Mouse (Mus musculus) neural tube, embryonic 14.5 days (tissue): ENCODE data around the gene Gls2. TPM values are rescaled to one million over a fixed set of nuclear protein-coding genes. Genes with fewer than 3 reads are reported as not detected.
A peak's percentile ranks its signal among the peaks of the same experiment; 100 is the strongest.
"Not testable (repeated sequence)": the region's sequence is repeated elsewhere in the genome, so short reads cannot be mapped to it uniquely, and the experiment has no call there.

Experiments used
- ATAC-seq: fragments of 200-750 bp; cut with Nextera tagmentation; 2 replicates; pipeline ENCODE4 v1.8.0; 2017; ENCODE audit warnings: low read depth, mild to moderate bottlenecking, moderate TSS enrichment, moderate library complexity
- H3K27ac ChIP-seq: fragments of 300-500 bp; sonication (generic); 2 replicates; pipeline ENCODE4 v1.5.1; 2014; ENCODE audit warnings: low read depth, mild to moderate bottlenecking, control low read depth, low read length, moderate library complexity, mixed read lengths
- H3K27me3 ChIP-seq: fragments of 300-500 bp; sonication (generic); 2 replicates; pipeline ENCODE4 v1.6.1; 2014; ENCODE audit warnings: low read length; ENCODE audit not compliant: control insufficient read depth, insufficient read depth
- H3K36me3 ChIP-seq: fragments of 300-500 bp; sonication (generic); 2 replicates; pipeline ENCODE4 v1.6.1; 2014; ENCODE audit warnings: low read length, mixed read lengths; ENCODE audit not compliant: control insufficient read depth, insufficient read depth
- H3K4me1 ChIP-seq: fragments of 300-500 bp; sonication (generic); 2 replicates; pipeline ENCODE4 v1.6.1; 2014; ENCODE audit warnings: low read length; ENCODE audit not compliant: control insufficient read depth, insufficient read depth
- H3K4me2 ChIP-seq: fragments of 300-500 bp; sonication (generic); 2 replicates; pipeline ENCODE4 v1.6.1; 2014; ENCODE audit warnings: mild to moderate bottlenecking, low read depth, low read length, control low read depth
- H3K4me3 ChIP-seq: fragments of 300-500 bp; sonication (generic); 2 replicates; pipeline ENCODE4 v1.5.1; 2014; ENCODE audit warnings: low read depth, low read length, control low read depth, mixed read lengths
- H3K9ac ChIP-seq: fragments of 300-500 bp; sonication (generic); replicated peaks from 2 replicates; pipeline ENCODE4 v1.6.1; 2014; ENCODE audit warnings: low read depth, mild to moderate bottlenecking, control low read depth, low read length, mixed read lengths
- H3K9me3 ChIP-seq: fragments of 300-500 bp; sonication (generic); 2 replicates; pipeline ENCODE4 v1.6.1; 2016; ENCODE audit warnings: low read length; ENCODE audit not compliant: control insufficient read depth
- WGBS: fragments of 180-500 bp; shearing (Covaris S2); extraction: QIAGEN DNeasy Blood & Tissue Kit; methylation state at CpG from one replicate; pipeline ENCODE4 v1.1.7; 2014; 5-methylcytosine and 5-hydroxymethylcytosine counted together
- polyA plus RNA-seq: library from polyadenylated mRNA; unstranded; fragments of >200 nt; fragmentation: Nextera tagmentation; extraction: Ambion mirVana; gene quantifications from 2 replicates; pipeline ENCODE4 v1.2.1, GENCODE M21; 2014

Gls2 gene
- polyA plus RNA-seq, 1 experiment from 2014 or later, result 2.8 TPM

GRCm38 (mm10) chr10:128188242-128188877 is 5.9 kb upstream of the Gls2 start:
- WGBS, result 36% methylated on average over 2 of the region's 2 CpGs
- no peak for ATAC-seq
- Histone ChIP-seq H3K27me3 (no peaks in the 10 kb centered on the region), H3K4me1 (no peaks in the 10 kb centered on the region), H3K27ac (no peak overlapping the region), H3K9me3 (no peaks in the 10 kb centered on the region), H3K4me3 (no peak overlapping the region), H3K36me3 (no peaks in the 10 kb centered on the region), H3K9ac (no peak overlapping the region), H3K4me2 (no peak overlapping the region)

GRCm38 (mm10) chr10:128191472-128191871 is 2.8 kb upstream of the Gls2 start:
- H3K9ac ChIP-seq, result no peak overlapping the region
- no peaks in the 10 kb centered on the region for H3K36me3 ChIP-seq
- ATAC-seq, result no peak
- H3K4me1 ChIP-seq, result 0 out of 2 replicates have a peak, but pooled peaks cover 4% of the 10 kb centered on the region
- peaks cover 12% of the 10 kb centered on the region for H3K27me3 ChIP-seq
- H3K4me2 ChIP-seq, result no peak overlapping the region
- H3K4me3 ChIP-seq, result no peak overlapping the region
- no peaks in the 10 kb centered on the region for H3K9me3 ChIP-seq
- no peak overlapping the region for H3K27ac ChIP-seq
- 88% methylated on average over 2 of the region's 2 CpGs for WGBS

DNA sequence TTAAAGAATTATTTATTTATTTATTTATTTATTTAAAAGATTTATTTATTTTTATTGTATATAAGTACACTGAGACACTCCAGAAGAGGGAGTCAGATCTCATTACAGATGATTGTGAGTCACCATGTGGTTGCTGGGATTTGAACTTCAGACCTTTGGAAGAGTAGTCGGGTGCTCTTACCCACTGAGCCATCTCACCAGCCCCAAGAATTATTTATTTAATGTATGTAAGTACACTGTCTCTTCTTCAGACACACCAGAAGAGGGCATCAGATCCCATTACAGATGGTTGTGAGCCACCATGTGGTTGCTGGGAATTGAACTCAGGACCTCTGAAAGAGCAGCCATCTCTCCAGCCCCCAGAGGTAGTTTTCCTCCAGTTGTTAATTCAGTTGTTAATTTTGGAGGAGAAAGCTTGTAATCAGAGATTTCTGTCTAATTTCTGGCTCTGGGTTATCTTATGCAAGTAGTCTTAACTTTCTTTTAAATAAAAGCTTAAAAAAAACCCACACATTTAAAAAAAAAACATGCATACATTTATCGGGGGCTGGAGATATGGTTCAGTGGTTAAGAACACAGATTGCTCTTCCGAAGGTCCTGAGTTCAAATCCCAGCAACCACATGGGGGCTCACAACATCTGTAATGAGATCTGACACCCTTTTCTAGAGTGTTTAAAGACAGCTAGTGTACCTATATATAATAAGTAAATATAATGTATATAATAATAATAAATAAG is 2.1 kb upstream of the Gls2 start:
- ATAC-seq, H3K4me1 ChIP-seq, H3K4me2 ChIP-seq, H3K9me3 ChIP-seq, H3K27ac ChIP-seq, H3K9ac ChIP-seq, H3K36me3 ChIP-seq, H3K4me3 ChIP-seq: not testable (repeated sequence)
- 93% methylated on average over 3 of the region's 3 CpGs for WGBS
- peaks cover 12% of the 10 kb centered on the region for H3K27me3 ChIP-seq

GRCm38 (mm10) chr10:128193113-128193512 is 1.1 kb upstream of the Gls2 start:
- no peaks in the 10 kb centered on the region for H3K9me3 ChIP-seq
- no peak overlapping the region for H3K9ac ChIP-seq
- no peak for ATAC-seq
- 95% methylated on average over 6 of the region's 6 CpGs for WGBS
- H3K4me3 ChIP-seq, result no peak overlapping the region
- no peaks in the 10 kb centered on the region for H3K36me3 ChIP-seq
- no peak overlapping the region for H3K4me2 ChIP-seq
- H3K27ac ChIP-seq, result no peak overlapping the region
- H3K4me1 ChIP-seq, result 0 out of 2 replicates have a peak, but pooled peaks cover 4% of the 10 kb centered on the region
- peaks cover 12% of the 10 kb centered on the region for H3K27me3 ChIP-seq

DNA sequence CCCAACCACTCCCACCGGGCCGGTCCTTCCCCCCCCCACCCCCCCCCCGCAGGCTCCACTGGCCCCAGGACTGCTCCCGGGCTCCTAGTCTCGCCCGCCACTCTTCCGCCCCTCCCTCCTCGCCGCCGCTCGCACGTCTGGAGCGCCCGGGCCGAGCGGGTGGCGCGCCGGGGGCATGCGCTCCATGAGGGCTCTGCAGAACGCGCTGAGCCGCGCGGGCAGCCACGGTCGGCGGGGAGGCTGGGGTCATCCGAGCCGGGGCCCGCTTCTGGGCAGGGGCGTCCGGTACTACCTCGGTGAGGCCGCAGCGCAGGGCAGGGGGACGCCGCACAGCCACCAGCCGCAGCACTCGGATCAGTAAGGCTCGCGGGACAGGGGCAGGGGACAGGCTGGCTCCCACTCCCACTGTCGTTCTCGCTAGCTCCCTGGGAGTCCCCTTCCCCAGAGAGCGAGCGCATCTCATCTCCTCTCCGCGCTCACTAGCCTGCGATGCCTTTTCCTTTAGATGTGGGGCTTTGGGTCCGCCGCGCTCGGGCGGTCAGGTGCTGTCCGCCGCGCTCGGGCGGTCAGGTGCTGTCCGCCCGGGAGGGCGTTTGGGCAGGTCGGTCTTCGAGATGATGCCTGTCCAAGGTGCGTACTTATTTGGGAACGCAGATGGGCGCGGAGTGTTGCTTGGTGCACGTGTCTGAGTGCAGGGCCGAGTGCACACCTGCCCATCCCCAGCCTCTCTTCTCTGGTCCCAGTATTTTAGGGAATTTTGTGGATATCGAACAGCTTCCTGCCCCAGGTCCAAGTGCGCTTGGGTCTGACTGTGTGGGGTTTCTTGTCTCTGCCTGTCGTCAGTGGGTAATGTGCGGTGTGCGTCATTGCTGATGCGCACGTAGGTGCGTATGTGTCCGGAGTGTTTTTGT is 549 bp downstream of the Gls2 start:
- under 1% methylated on average over 71 of the region's 79 CpGs for WGBS

GRCm38 (mm10) chr10:128201856-128202255 is 7.6 kb downstream of the Gls2 start:
- no peaks in the 10 kb centered on the region for H3K9me3 ChIP-seq
- 80% methylated on average over 6 of the region's 6 CpGs for WGBS

More for the DNA sequence above, 549 bp downstream of the Gls2 start:
- Histone ChIP-seq H3K4me1 (0 out of 2 replicates have a peak, but pooled peaks cover 4% of the 10 kb centered on the region), H3K27ac (peak overlapping the region; percentile 28; the same call in 1 of the 2 replicates), H3K9me3 (no peaks in the 10 kb centered on the region), H3K4me3 (peak overlapping the region; percentile 67), H3K9ac (peak overlapping the region; percentile 76), H3K4me2 (peak overlapping the region; percentile 96), H3K36me3 (no peaks in the 10 kb centered on the region), H3K27me3 (peaks cover 12% of the 10 kb centered on the region)
- ATAC-seq, result peak; percentile 93

GRCm38 (mm10) chr10:128204941-128205340 is 10.7 kb downstream of the Gls2 start:
- Histone ChIP-seq H3K9me3 (no peaks in the 10 kb centered on the region), H3K9ac (no peak overlapping the region), H3K27me3 (no peaks in the 10 kb centered on the region), H3K4me3 (no peak overlapping the region), H3K4me1 (no peaks in the 10 kb centered on the region), H3K4me2 (no peak overlapping the region), H3K36me3 (no peaks in the 10 kb centered on the region), H3K27ac (no peak overlapping the region)
- 92% methylated on average over 15 of the region's 15 CpGs for WGBS
- ATAC-seq, result no peak

More at GRCm38 (mm10) chr10:128201856-128202255, 7.6 kb downstream of the Gls2 start:
- no peak for ATAC-seq
- Histone ChIP-seq H3K4me1 (no peaks in the 10 kb centered on the region), H3K4me3 (no peak overlapping the region), H3K36me3 (no peaks in the 10 kb centered on the region), H3K9ac (no peak overlapping the region), H3K27me3 (no peaks in the 10 kb centered on the region), H3K4me2 (no peak overlapping the region), H3K27ac (no peak overlapping the region)

DNA sequence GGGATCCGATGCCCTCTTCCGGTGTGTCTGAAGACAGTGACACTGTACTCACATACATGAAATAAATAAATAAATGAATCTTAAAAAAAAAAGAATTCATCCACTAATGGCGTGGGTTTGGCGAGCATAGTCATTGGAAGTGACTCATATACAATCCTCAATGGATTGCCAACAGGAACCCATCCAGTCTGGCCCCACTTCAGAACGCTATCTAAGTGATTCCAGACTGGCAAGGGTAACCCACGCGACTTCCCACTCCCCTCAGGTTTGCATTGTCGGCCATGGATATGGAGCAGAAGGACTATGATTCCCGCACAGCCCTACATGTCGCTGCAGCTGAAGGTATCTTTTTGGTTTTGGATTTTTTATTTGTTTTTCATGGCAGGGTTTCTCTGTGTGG is 14.1 kb downstream of the Gls2 start:
- no peak overlapping the region for H3K9ac ChIP-seq
- H3K9me3 ChIP-seq, result no peaks in the 10 kb centered on the region
- no peak overlapping the region for H3K27ac ChIP-seq
- ATAC-seq, result no peak
- peaks cover 12% of the 10 kb centered on the region; the same call in 1 of the 2 replicates for H3K4me1 ChIP-seq
- H3K4me3 ChIP-seq, result no peak overlapping the region
- H3K27me3 ChIP-seq, result no peaks in the 10 kb centered on the region
- H3K36me3 ChIP-seq, result no peaks in the 10 kb centered on the region
- WGBS, result 96% methylated on average over 10 of the region's 10 CpGs
- no peak overlapping the region for H3K4me2 ChIP-seq
